Mouse (Mus musculus) cortical plate, adult 2 months (tissue): ENCODE results near the gene Apbb2.

Source experiments
- CTCF ChIP-seq: fragments of 200-500 bp; IDR thresholded peaks from 2 replicates; pipeline ENCODE4 v1.5.1; 2011; ENCODE audit warnings: mild to moderate bottlenecking, control low read depth, low read length; ENCODE audit not compliant: insufficient read depth; ENCODE audit errors: extremely low read depth
- POLR2A ChIP-seq: fragments of 200-500 bp; IDR thresholded peaks from 2 replicates; pipeline ENCODE4 v1.6.1; 2011; ENCODE audit warnings: mild to moderate bottlenecking, low read length, control low read depth; ENCODE audit not compliant: insufficient read depth; ENCODE audit errors: extremely low read depth

GRCm38 (mm10) chr5:66643260-66643659 is 24.7 kb upstream of the Apbb2 start:
- TF ChIP-seq CTCF (no peak), POLR2A (no peak)
